Mouse (Mus musculus) inflammation-experienced regulatory T-cells, adult 6 months (primary cell): Measurements from ENCODE around the gene Grm1. TPM values are rescaled to one million over a fixed set of nuclear protein-coding genes. Genes with fewer than 3 reads are reported as not detected.

Experiments used
- ATAC-seq: one replicate; pipeline ENCODE4 v1.8.0; 2017
- polyA plus RNA-seq, 3 experiments: library from polyadenylated mRNA; unstranded; fragments of 100-300 nt; shearing (Covaris generic); gene quantifications; one replicate each; pipeline ENCODE4 v1.2.1; 2017

Gene Grm1
- polyA plus RNA-seq, 3 experiments from 2014 or later: not detected

- ATAC-seq: no peak
Observed at GRCm38 (mm10) chr10:10964490-10965150, 117.5 kb downstream of the Grm1 start.

GRCm38 (mm10) chr10:10950557-10950956 lies 131.6 kb downstream of the Grm1 start:
- no peak for ATAC-seq

- ATAC-seq: no peak
Observed at GRCm38 (mm10) chr10:10949172-10949571, 133.0 kb downstream of the Grm1 start.

DNA sequence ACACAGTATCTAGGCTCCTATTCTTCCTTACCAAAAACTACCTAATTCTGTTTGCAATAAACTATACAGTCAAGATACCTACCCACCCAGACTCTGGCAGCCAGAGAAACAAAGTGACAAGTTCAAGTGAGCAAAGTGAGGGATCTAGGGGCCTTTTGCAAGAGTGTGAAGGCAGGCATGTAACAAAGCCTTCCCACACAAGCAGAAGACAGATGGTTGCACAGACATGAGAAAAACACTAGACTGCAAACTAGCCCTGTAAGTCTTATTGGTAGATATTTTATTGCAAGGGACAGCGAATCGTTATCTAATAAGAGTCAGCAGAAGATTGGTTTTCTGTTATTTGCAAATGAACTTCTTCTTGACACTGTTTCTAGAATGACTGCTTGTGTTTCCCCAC lies 134.6 kb downstream of the Grm1 start:
- no peak for ATAC-seq

GRCm38 (mm10) chr10:10944003-10944402 lies 138.2 kb downstream of the Grm1 start:
- ATAC-seq: no peak

GRCm38 (mm10) chr10:10942248-10942647 lies 139.9 kb downstream of the Grm1 start:
- no peak for ATAC-seq

GRCm38 (mm10) chr10:10935806-10936205 lies 146.3 kb downstream of the Grm1 start:
- no peak for ATAC-seq

DNA sequence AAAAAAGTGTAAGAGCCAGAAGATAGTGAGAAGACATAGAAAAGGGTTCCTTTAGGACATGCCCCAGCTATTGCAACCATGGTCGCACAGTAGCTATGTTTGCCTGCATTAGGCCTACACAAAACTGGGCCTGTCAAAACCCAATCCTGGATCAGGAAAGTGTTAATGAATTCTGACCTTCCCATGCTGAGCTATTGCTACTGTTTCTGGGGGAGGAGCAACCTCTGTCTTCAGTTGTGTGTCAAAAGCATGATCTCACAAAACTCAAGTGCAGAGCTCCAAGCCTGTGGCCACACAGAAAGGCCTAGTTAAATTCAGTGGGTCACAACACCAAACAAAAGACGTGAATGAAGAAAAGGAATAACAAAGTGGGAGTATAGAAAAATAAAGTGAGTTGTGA lies 152.5 kb downstream of the Grm1 start:
- no peak for ATAC-seq

DNA sequence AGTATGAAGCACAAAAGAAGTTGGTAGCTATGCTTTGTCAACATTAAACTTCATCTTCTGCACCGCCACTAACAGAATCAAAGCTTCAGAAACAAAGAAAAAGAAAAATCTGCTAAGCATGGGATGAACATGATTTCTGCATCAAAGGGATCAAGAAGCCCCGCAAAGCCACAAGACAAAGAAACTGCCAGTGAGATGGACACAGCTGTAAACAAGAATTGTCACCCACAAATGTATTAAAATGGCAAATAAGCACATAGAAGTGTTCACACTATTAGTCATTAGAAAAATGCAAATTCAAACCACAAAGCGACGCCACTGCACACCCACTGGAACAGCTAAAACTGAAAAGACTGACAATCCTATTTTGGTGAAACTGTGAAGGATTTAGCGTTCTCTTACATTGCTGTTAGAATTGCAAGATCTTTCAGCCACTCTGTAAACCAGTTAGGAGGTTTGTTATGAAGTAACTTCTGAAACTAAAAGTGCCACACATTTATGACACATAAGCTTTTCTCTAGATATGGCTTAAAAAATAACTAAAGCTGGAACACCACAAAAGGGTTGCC lies 153.3 kb downstream of the Grm1 start:
- no peak for ATAC-seq

GRCm38 (mm10) chr10:10917857-10918399 lies 164.2 kb downstream of the Grm1 start:
- ATAC-seq: no peak

- no peak for ATAC-seq
Observed at GRCm38 (mm10) chr10:10913621-10914020, 168.5 kb downstream of the Grm1 start.

DNA sequence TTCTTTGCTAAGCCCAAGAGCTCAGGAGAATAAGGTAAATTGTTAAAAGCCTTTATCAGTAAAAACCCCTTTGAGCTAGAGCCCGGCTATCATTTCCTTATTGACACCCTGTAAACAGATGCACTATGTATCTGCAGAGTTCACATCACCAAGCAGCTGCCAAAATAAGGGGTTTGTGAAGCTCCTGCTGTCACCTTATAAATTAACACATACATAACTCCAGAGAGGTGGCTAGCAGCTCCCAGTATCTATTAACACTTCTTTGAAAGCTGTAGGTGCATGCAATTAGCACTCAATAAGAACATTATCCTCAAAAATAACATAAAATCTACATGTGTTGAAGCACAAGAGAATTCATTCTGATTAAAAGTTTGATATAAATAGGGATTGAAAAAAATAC lies 191.9 kb downstream of the Grm1 start:
- ATAC-seq: no peak

DNA sequence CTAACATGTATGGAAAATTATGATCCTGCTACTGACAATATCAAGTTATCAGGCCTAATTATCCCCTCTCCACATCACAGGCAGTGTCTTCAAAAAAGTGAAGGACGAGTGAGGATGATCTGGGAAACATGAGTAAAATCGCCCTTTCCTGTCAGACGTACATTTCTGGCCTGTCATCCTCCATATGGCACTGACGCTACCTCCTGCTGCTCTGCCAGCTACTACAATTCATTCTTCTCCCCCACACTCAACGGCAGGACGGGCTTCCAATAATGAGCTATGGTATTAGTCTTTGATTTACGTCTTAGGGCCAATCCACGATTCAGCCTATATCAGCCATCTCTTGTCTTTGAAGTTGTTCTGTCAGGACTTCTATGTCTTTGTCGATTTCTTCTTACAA lies 193.6 kb downstream of the Grm1 start:
- ATAC-seq: no peak

GRCm38 (mm10) chr10:10884992-10885391 lies 197.2 kb downstream of the Grm1 start:
- ATAC-seq: no peak

DNA sequence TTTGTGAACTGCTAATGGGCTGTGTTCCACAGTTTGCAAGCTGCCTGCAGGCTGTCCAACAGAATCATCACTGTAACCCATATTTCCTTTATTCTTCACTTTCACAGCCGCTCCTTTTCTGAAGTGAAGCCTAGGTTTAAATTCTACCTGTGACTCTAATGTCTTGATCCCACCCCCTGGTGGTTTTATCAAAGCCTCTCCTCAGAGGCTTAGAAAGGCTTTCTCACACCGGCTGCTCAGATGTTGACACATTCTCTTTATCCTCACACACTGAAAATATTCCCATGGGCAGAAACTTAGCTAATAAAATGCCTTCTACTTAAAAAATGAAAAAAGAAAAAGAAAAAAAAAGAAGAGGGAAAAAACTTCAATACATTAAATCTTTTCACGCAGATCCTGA lies 210.0 kb downstream of the Grm1 start:
- no peak for ATAC-seq

DNA sequence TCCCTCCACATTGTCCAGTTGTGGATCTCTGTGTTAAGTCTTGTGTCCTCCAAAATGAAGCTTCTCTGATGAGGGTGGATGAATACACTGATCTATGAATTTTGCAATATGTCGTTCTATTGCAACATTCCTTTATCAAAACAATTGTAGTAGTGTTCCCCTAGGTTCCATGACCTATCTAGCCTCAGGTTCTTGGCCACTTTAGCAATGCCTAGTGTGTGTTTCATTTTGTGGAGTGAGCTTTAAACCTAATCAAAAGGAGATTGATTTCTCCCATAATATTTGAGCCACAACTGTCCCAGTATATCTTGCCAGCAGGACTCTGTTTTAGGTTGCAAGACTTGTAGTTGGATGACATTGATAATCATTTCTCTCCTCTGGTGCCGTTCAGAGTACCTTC lies 211.9 kb downstream of the Grm1 start:
- no peak for ATAC-seq

DNA sequence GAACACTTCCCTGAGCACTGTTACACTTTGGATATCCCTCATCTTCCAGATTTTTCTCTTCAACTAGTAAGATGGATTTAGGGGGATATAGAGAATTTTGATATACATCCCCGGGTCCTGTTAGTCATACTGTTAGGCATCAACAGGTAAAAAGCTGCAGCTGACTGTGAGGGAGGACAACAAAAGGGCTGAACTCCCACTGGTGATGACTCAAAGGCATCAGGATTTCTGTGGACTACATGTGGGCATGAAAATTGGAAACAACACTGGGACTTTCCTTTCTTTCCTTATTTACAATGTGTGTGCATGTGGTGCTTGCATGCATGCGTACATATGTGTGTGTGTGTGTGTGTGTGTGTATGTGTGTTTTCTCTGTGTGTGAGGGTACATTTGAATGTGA lies 215.9 kb downstream of the Grm1 start:
- ATAC-seq: no peak

GRCm38 (mm10) chr10:10864759-10865158 lies 217.4 kb downstream of the Grm1 start:
- no peak for ATAC-seq

- no peak for ATAC-seq
Observed at GRCm38 (mm10) chr10:10847376-10848286, 234.5 kb downstream of the Grm1 start.

DNA sequence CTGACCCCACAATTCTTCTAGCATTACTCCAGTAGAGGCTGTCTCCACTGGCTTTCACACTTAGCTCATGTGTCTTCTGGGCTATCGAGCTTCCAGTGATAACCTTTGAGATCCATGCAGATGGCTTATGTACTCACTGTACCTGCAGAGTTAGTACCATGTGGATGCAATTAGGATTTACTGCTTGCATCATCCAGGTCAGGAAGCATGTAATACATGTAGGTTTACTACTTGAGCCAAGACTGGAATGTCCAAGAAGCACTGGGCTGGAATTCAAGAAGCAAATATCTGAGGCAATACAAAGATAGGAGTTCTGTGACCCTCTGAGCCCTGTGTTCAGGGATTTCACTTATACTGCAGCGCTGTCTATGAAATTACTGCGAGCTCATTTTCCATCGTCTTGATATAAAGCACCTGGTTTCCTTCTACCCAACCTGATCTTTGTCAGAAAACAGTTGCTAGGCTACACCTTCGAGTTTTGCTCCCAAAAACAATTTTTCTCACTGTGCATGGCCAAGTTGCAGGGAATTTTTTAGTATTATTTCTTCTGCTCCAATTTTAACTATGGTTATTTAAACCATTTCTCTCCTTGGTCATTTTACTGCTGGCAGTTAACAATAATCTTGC lies 237.0 kb downstream of the Grm1 start:
- ATAC-seq: no peak

GRCm38 (mm10) chr10:10835406-10835805 lies 246.8 kb downstream of the Grm1 start:
- ATAC-seq: no peak

DNA sequence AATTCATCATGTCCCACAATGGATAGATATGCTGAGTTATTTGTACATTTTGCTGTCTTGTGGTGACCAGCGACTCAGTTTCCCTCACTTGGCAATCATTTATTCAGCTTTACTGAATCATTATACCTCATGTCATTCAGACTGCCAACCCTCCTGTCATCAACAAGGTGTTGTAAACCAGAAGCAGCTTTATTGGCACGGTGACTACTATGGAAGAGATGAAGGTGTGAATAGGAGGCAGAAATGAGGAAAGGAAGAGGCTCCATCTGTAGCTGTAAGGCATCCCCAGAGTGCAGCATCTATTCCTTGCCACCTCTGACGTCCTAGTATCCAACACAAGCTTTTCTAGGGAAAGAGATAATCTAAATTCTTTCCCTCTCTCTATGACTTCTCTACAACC lies 247.3 kb downstream of the Grm1 start:
- ATAC-seq: no peak

GRCm38 (mm10) chr10:10831141-10831540 lies 251.0 kb downstream of the Grm1 start:
- no peak for ATAC-seq
